Mouse (Mus musculus): Measurements from ENCODE around the gene Abcg4. TPM values are rescaled to one million over a fixed set of nuclear protein-coding genes. Genes with fewer than 3 reads are reported as not detected.

Abcg4 gene
- total and polyA plus RNA-seq, 3 experiments, result 4.1 to 17.1 TPM; not detected in 1

DNA sequence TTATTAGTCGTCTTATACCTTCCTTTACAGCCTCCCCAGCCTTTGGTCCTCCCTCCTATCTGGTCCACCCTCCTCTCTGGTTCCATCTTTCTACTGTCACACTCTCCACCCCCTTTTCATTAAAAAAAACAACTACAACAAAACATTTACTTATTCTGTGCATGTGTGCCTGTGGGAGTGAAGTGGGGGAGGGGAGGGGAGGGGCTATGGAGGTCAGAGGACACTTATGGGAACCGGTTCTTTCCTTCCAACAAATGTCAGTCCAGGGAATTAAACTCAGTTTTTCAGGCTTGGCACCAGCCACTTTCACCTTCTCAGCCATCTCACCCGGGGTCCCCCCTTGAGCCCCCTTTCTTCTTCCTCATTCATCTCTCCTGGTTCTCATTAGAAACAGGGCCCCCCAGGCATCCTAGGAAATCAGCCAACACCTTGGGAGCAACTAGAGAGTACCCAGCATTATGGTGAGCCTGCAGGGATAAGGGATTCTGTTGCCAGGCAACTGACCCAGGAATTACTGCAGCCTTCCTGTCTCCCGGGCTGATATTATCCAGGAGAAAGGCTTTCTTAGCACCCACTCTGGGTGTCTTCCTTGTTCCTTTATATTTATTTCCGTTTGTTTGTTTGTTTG lies 33.8 kb downstream of the Abcg4 start:
- Histone ChIP-seq H3K4me1 (ENCODE audit: control insufficient read depth in 1 of 2, insufficient read depth in 2 of 2, low read length in 2 of 2) (peaks cover 0 to 11% of the 10 kb centered on the region in 2 experiments; a peak in 2 of 4 replicates), H3K27me3 (ENCODE audit: control insufficient read depth in 1 of 2, insufficient read depth in 2 of 2, low read length in 2 of 2) (no peaks in the 10 kb centered on the region), H3K9me3 (replicated peaks; ENCODE audit: insufficient read depth, low read length) (no peaks in the 10 kb centered on the region), H3K4me3 (ENCODE audit: control insufficient read depth in 1 of 2, insufficient read depth in 1 of 2, low read depth in 2 of 2, low read length in 2 of 2) (no peak overlapping the region), H3K9ac (ENCODE audit: control insufficient read depth, low read depth, low read length, poor library complexity, severe bottlenecking) (no peak overlapping the region), H3K27ac (ENCODE audit: control insufficient read depth, low read depth, low read length) (no peak overlapping the region), H3K36me3 (ENCODE audit: control insufficient read depth in 1 of 2, insufficient read depth in 2 of 2, low read length in 2 of 2) (peaks cover 0 to 7% of the 10 kb centered on the region in 2 experiments; a peak in 2 of 4 replicates), H3K79me2 (ENCODE audit: control insufficient read depth, insufficient read depth, low read length, poor library complexity) (no peaks in the 10 kb centered on the region)
- no peak for DNase-seq (ENCODE audit: low read depth, low spot score)
- TF ChIP-seq MAX (IDR thresholded peaks at IDR 0.05; ENCODE audit: low read length), result no peak
- TF ChIP-seq MAZ (IDR thresholded peaks at IDR 0.05; ENCODE audit: low read depth, low read length), result no peak
- TF ChIP-seq BHLHE40 (IDR thresholded peaks at IDR 0.05; ENCODE audit: borderline replicate concordance, low read depth, low read length), result no peak
- TF ChIP-seq GATA1 (IDR thresholded peaks at IDR 0.05; ENCODE audit: low read depth, low read length), result no peak
- TF ChIP-seq SMC3 (IDR thresholded peaks at IDR 0.05; ENCODE audit: low read depth, low read length), result no peak
- no peak for TF ChIP-seq CTCF (IDR thresholded peaks at IDR 0.05 in 2 of 3, conservative IDR thresholded peaks at IDR 0.05 in 1 of 3; ENCODE audit: control insufficient read depth in 1 of 3, insufficient read depth in 1 of 3, low read depth in 2 of 3, low read length in 3 of 3, poor library complexity in 1 of 3, severe bottlenecking in 1 of 3)
- no peak for TF ChIP-seq HCFC1 (IDR thresholded peaks at IDR 0.05; ENCODE audit: low read depth, low read length)
- no peak for TF ChIP-seq EP300 (IDR thresholded peaks at IDR 0.05; ENCODE audit: low read depth in 1 of 2, low read length in 2 of 2)
- TF ChIP-seq TCF12 (IDR thresholded peaks at IDR 0.05; ENCODE audit: low read depth, low read length), result no peak
- no peak for TF ChIP-seq CHD2 (IDR thresholded peaks at IDR 0.05; ENCODE audit: low read length)
- no peak for TF ChIP-seq ZMIZ1 (IDR thresholded peaks at IDR 0.05; ENCODE audit: low read depth, low read length)
- no peak for TF ChIP-seq NRF1 (IDR thresholded peaks at IDR 0.05; ENCODE audit: insufficient read depth, low read depth, low read length, poor library complexity, severe bottlenecking)
- TF ChIP-seq ETS1 (IDR thresholded peaks at IDR 0.05; ENCODE audit: low read depth, low read length), result no peak
- TF ChIP-seq UBTF (IDR thresholded peaks at IDR 0.05; ENCODE audit: borderline replicate concordance, insufficient read depth, low read depth, low read length), result no peak
- TF ChIP-seq POLR2AphosphoS5 (IDR thresholded peaks at IDR 0.05; ENCODE audit: borderline replicate concordance, low read depth, low read length), result no peak
- no peak for TF ChIP-seq GABPA (IDR thresholded peaks at IDR 0.05; ENCODE audit: low read depth, low read length)

DNA sequence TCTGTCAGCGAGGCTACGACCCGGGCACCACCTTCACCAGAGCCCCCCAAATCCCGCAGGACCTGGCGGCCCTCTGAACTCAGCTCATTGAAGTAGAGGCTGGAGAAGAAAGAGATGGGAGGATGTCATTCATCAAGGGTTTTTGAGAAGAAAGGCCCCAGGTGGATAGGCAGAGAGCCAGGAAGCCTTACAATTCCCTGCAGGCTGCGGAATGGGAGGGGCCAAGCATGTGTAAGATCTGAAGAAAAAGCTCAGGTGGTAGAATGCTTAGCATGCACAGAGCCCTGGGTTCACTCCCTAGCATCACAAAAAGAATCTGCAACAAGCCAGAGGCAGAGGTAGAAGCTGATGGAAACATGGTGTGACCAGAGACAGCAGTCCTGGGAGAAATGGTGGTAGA lies 35.0 kb downstream of the Abcg4 start:
- peaks cover 0 to 11% of the 10 kb centered on the region in 2 experiments; a peak in 2 of 4 replicates for H3K4me1 ChIP-seq (ENCODE audit: control insufficient read depth in 1 of 2, insufficient read depth in 2 of 2, low read length in 2 of 2)
- H3K27ac ChIP-seq (ENCODE audit: control insufficient read depth, low read depth, low read length), result no peak overlapping the region
- no peak for DNase-seq (ENCODE audit: low read depth, low spot score)
- H3K36me3 ChIP-seq (ENCODE audit: control insufficient read depth in 1 of 2, insufficient read depth in 2 of 2, low read length in 2 of 2), result peaks cover 0 to 7% of the 10 kb centered on the region in 2 experiments; a peak in 2 of 4 replicates
- H3K9me3 ChIP-seq (replicated peaks; ENCODE audit: insufficient read depth, low read length), result no peaks in the 10 kb centered on the region
- no peak overlapping the region for H3K9ac ChIP-seq (ENCODE audit: control insufficient read depth, low read depth, low read length, poor library complexity, severe bottlenecking)
- no peaks in the 10 kb centered on the region for H3K79me2 ChIP-seq (ENCODE audit: control insufficient read depth, insufficient read depth, low read length, poor library complexity)
- H3K27me3 ChIP-seq (ENCODE audit: control insufficient read depth in 1 of 2, insufficient read depth in 2 of 2, low read length in 2 of 2), result no peaks in the 10 kb centered on the region
- no peak for TF ChIP-seq BHLHE40 (IDR thresholded peaks at IDR 0.05; ENCODE audit: borderline replicate concordance, low read depth, low read length)
- no peak for TF ChIP-seq TCF12 (IDR thresholded peaks at IDR 0.05; ENCODE audit: low read depth, low read length)
- no peak for TF ChIP-seq CHD2 (IDR thresholded peaks at IDR 0.05; ENCODE audit: low read length)
- TF ChIP-seq MXI1 (IDR thresholded peaks at IDR 0.05; ENCODE audit: low read depth, low read length), result no peak
- TF ChIP-seq CTCF (IDR thresholded peaks at IDR 0.05 in 2 of 3, conservative IDR thresholded peaks at IDR 0.05 in 1 of 3; ENCODE audit: control insufficient read depth in 1 of 3, insufficient read depth in 1 of 3, low read depth in 2 of 3, low read length in 3 of 3, poor library complexity in 1 of 3, severe bottlenecking in 1 of 3), result no peak
- no peak for TF ChIP-seq GABPA (IDR thresholded peaks at IDR 0.05; ENCODE audit: low read depth, low read length)
- no peak for TF ChIP-seq USF1 (IDR thresholded peaks at IDR 0.05; ENCODE audit: low read depth, low read length)
- TF ChIP-seq POLR2AphosphoS2 (IDR thresholded peaks at IDR 0.05; ENCODE audit: low read length), result no peak
- TF ChIP-seq RCOR1 (IDR thresholded peaks at IDR 0.05; ENCODE audit: low read depth, low read length), result no peak
- no peak overlapping the region for H3K4me3 ChIP-seq (ENCODE audit: control insufficient read depth in 1 of 2, insufficient read depth in 1 of 2, low read depth in 2 of 2, low read length in 2 of 2)

Measured in MEL (cell line).